Mouse (Mus musculus): ENCODE data around the gene Rxrb. TPM values are rescaled to one million over a fixed set of nuclear protein-coding genes. Genes with fewer than 3 reads are reported as not detected.
"Not testable (repeated sequence)": the region's sequence is repeated elsewhere in the genome, so short reads cannot be mapped to it uniquely, and the experiment has no call there.

Rxrb gene
- 53.3 and 54.1 TPM in 2 replicates for polyA plus RNA-seq (2015; fragmentation: Nextera tagmentation; extraction: Ambion mirVana)

DNA sequence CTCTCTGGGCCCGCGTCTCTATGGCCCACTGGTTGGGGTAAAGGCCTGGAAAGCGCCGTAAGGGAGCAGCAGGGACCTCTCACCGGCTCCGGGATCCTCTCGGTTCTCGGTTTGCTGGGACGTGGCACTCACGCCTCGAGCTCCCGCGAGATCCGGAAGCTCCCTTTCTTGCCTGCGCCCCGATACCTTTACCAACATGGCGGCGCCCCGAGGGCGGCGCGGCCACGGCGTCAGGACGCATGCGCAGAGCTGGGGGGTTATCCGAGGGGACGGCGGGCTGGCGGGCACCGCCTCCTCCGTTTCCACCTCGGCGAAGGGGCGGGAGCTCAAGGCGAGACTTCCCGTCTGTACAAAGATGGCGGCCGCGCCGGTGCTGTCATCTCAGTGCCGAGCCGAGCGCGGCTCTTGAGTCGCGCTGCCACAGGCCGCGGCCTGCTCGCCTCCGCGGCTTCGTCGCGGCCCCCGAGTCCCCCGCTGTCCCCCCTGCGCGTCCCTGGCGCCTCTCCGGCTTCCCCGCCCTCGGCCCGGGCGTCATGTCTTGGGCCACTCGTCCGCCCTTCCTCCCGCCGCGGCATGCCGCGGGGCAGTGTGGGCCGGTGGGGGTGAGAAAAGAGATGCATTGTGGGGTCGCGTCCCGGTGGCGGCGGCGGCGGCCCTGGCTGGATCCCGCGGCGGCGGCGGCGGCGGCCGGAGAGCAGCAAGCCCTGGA, at the start of gene Rxrb, which contains the start of gene Slc39a7:
Gene Rxrb, plus strand, starts transcription at position 348 of the 709 bp plus-strand sequence.
Gene Slc39a7, minus strand, starts transcription at position 218 of the 709 bp plus-strand sequence.
- under 1% methylated on average over 80 of the region's 88 CpGs for WGBS
- Histone ChIP-seq H3K4me2 (ENCODE audit: low read length) (peak within 1 kb of the TSS; percentile 97), H3K4me1 (ENCODE audit: control insufficient read depth, insufficient read depth, low read depth, low read length) (peaks cover 48% of the 10 kb centered on the region), H3K9ac (ENCODE audit: low read depth, low read length) (peak within 1 kb of the TSS; percentile 95), H3K4me3 (ENCODE audit: low read length) (peak within 1 kb of the TSS; percentile 90), H3K36me3 (ENCODE audit: control insufficient read depth, insufficient read depth, low read length) (peaks cover 34% of the 10 kb centered on the region), H3K27me3 (replicated peaks; ENCODE audit: control insufficient read depth, insufficient read depth, low read length) (no peaks in the 10 kb centered on the region), H3K9me3 (ENCODE audit: control insufficient read depth, low read length) (no peaks in the 10 kb centered on the region), H3K27ac (ENCODE audit: low read depth, low read length) (peak within 1 kb of the TSS; percentile 98)
- ATAC-seq: peak; percentile 85

DNA sequence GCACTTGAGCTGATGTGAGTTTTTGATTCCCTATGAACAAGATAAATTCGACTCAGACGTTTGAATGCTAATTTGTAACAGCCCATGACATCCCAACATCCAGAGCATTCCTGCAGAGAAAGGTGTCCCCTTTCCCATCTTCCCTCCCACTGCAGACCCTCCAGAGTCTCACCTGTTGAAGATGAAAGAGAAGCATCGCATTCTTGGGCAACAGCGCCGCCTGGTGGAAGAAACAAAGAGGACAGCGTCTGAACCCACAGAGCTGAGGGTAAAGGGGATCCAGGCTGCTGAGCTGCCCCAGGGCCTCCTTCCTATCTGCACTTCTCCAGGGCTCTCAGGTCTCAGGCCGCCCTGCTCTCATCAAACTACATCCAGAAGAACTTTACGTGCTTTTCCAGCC, 49.5 kb upstream of the Rxrb start:
- H3K9ac ChIP-seq (ENCODE audit: low read depth, low read length); H3K9me3 ChIP-seq (ENCODE audit: control insufficient read depth, low read length); ATAC-seq; H3K4me1 ChIP-seq (ENCODE audit: control insufficient read depth, insufficient read depth, low read depth, low read length); H3K27ac ChIP-seq (ENCODE audit: low read depth, low read length); H3K36me3 ChIP-seq (ENCODE audit: control insufficient read depth, insufficient read depth, low read length): not testable (repeated sequence)
- peak overlapping the region; percentile 59 for H3K4me2 ChIP-seq (ENCODE audit: low read length)
- H3K4me3 ChIP-seq (ENCODE audit: low read length): peak overlapping the region; percentile 53
- peaks cover 24% of the 10 kb centered on the region for H3K27me3 ChIP-seq (replicated peaks; ENCODE audit: control insufficient read depth, insufficient read depth, low read length)
- 8% methylated on average over 8 of the region's 8 CpGs for WGBS

DNA sequence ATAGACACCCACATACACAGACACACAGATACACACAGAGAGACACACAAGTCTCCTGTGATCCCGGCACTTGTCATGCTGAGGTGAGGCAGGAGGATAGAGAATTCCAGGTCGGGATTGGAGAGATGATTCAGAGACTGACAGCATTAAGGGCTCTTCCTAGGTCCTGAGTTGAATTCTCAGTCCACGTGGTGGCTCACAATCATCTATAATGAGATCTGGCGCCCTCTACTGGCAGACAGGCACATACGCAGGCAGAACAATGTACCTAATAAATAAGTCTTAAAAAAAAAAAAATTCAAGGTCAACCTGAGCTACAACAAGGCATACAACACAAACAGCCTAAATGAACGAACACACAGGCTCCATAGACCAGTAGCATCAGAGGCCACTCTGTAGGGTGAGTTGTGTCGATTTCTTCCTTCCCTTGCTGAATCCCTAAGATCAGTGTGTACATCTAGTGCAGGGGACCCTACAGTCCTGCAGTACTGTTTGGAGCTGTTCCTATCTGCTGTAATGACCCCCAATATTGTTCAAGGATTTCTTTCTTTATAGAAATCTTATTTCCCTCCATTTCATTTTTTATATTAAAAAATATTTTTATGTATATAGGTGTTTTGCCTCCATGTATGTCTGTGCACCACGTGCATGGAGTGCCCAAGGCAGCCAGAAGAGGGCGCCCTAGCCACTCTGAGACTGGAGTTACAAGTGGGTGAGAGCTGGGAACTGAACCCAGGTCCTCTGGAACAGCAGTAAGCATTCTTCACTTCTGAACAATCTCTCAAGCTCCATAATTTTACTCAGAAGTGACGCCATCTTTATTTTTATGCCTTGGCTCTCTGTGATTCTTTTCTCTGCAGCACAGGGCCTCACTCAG, 39.6 kb upstream of the Rxrb start:
- H3K4me1 ChIP-seq (ENCODE audit: control insufficient read depth, insufficient read depth, low read depth, low read length): no peaks in the 10 kb centered on the region
- H3K9me3 ChIP-seq (ENCODE audit: control insufficient read depth, low read length): no peaks in the 10 kb centered on the region
- no peaks in the 10 kb centered on the region for H3K36me3 ChIP-seq (ENCODE audit: control insufficient read depth, insufficient read depth, low read length)
- H3K4me2 ChIP-seq (ENCODE audit: low read length): no peak overlapping the region
- WGBS: 34% methylated on average over 10 of the region's 10 CpGs
- peak; percentile 52; the same call in 1 of the 2 replicates for ATAC-seq
- H3K27me3 ChIP-seq (replicated peaks; ENCODE audit: control insufficient read depth, insufficient read depth, low read length): no peaks in the 10 kb centered on the region
- no peak overlapping the region for H3K4me3 ChIP-seq (ENCODE audit: low read length)
- no peak overlapping the region for H3K9ac ChIP-seq (ENCODE audit: low read depth, low read length)
- H3K27ac ChIP-seq (ENCODE audit: low read depth, low read length): no peak overlapping the region

DNA sequence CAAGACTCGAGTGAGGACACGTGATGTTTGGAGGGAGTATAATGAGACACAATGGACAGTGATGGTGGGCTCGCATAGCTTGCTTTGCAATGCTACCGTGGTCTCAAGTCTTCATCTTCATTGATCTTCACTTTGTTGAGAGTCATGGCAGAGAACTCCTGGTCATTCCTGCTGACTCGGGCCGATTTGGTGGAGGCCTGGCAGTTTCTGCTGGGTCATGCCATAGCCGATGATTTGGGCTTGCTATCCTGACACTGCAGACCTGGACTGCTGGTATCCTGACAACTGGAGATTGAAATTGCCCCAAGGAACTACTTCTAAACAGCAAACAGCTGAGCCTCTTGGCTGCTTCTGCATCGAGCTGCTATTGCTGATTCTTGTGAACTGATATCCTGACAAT, 36.7 kb upstream of the Rxrb start:
- Histone ChIP-seq H3K4me1 (ENCODE audit: control insufficient read depth, insufficient read depth, low read depth, low read length) (peaks cover 2% of the 10 kb centered on the region), H3K9ac (ENCODE audit: low read depth, low read length) (no peak overlapping the region), H3K9me3 (ENCODE audit: control insufficient read depth, low read length) (no peaks in the 10 kb centered on the region), H3K36me3 (ENCODE audit: control insufficient read depth, insufficient read depth, low read length) (no peaks in the 10 kb centered on the region), H3K27ac (ENCODE audit: low read depth, low read length) (no peak overlapping the region), H3K4me3 (ENCODE audit: low read length) (no peak overlapping the region), H3K27me3 (replicated peaks; ENCODE audit: control insufficient read depth, insufficient read depth, low read length) (peaks cover 1% of the 10 kb centered on the region), H3K4me2 (ENCODE audit: low read length) (no peak overlapping the region)
- ATAC-seq: no peak
- WGBS: 89% methylated on average over 8 of the region's 8 CpGs

DNA sequence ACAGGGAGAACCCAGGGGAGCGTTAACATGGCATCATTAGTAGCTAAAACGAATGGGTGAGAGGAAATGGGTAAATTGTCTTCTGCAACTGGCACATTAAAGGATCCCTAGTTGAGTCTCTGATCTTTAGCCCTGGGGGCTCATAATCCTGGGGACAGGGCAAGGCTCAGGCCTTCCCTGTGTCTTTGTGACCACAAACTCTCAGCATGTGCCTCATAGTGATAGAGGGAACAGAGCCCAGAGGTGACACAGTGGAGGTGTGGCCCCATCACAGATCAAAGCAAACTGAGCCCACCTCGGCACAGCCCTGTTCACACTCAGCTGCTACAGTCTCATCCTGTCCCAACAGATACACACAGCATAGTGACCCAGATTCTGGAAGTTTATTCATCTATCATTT, 36.0 kb upstream of the Rxrb start:
- Histone ChIP-seq H3K27ac (ENCODE audit: low read depth, low read length) (no peak overlapping the region), H3K9me3 (ENCODE audit: control insufficient read depth, low read length) (no peaks in the 10 kb centered on the region), H3K4me3 (ENCODE audit: low read length) (no peak overlapping the region), H3K27me3 (replicated peaks; ENCODE audit: control insufficient read depth, insufficient read depth, low read length) (peaks cover 6% of the 10 kb centered on the region), H3K4me2 (ENCODE audit: low read length) (no peak overlapping the region), H3K36me3 (ENCODE audit: control insufficient read depth, insufficient read depth, low read length) (no peaks in the 10 kb centered on the region), H3K4me1 (ENCODE audit: control insufficient read depth, insufficient read depth, low read depth, low read length) (peaks cover 3% of the 10 kb centered on the region), H3K9ac (ENCODE audit: low read depth, low read length) (no peak overlapping the region)
- 75% methylated on average over 3 of the region's 3 CpGs for WGBS
- ATAC-seq: no peak

DNA sequence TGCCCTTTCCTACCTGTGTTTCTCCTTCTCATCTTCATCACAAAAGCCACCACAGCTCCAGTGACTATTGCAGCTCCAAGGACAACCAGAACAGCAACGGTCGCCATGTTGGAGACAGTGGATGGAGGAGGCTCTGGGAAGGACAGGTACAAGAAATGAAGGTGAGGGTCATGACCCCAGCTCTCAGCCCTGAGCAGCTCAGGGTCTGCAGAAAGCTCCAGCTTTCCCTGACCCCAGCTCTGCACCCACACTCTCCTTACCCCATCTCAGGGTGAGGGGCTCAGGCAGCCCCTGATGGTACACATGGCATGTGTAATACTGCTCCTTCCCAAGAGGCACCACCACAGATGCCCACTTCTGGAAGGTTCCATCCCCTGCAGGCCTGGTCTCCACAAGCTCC, 34.6 kb upstream of the Rxrb start:
- not testable (repeated sequence) for H3K36me3 ChIP-seq (ENCODE audit: control insufficient read depth, insufficient read depth, low read length); H3K4me3 ChIP-seq (ENCODE audit: low read length); H3K4me2 ChIP-seq (ENCODE audit: low read length); H3K4me1 ChIP-seq (ENCODE audit: control insufficient read depth, insufficient read depth, low read depth, low read length); H3K9me3 ChIP-seq (ENCODE audit: control insufficient read depth, low read length); ATAC-seq; H3K9ac ChIP-seq (ENCODE audit: low read depth, low read length); H3K27ac ChIP-seq (ENCODE audit: low read depth, low read length)
- 96% methylated on average over 2 of the region's 2 CpGs for WGBS
- H3K27me3 ChIP-seq (replicated peaks; ENCODE audit: control insufficient read depth, insufficient read depth, low read length): peaks cover 12% of the 10 kb centered on the region

DNA sequence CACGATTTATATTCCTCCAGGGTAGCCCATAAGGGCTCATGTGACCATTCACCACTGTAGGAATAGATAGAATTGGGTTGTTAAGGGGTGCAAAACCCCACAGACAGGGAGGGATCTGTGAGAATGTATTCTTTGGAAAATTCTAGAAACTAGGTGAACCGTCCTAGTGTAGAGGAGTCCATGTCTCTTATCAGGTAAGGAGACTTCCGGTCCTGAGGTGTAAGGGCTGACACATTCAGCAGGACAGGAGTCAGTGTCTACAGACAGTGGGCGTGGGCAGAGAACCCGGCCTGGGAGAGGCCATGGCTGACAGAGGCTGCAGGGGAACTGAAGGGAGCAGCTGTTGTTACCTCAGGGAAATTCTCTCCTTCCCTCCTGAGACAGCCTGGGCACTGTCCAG, 32.9 kb upstream of the Rxrb start:
- H3K9ac ChIP-seq (ENCODE audit: low read depth, low read length); H3K4me1 ChIP-seq (ENCODE audit: control insufficient read depth, insufficient read depth, low read depth, low read length); H3K9me3 ChIP-seq (ENCODE audit: control insufficient read depth, low read length); H3K27ac ChIP-seq (ENCODE audit: low read depth, low read length); ATAC-seq; H3K36me3 ChIP-seq (ENCODE audit: control insufficient read depth, insufficient read depth, low read length); H3K4me2 ChIP-seq (ENCODE audit: low read length); H3K4me3 ChIP-seq (ENCODE audit: low read length): not testable (repeated sequence)
- peaks cover 12% of the 10 kb centered on the region for H3K27me3 ChIP-seq (replicated peaks; ENCODE audit: control insufficient read depth, insufficient read depth, low read length)
- 63% methylated on average over 5 of the region's 5 CpGs for WGBS

DNA sequence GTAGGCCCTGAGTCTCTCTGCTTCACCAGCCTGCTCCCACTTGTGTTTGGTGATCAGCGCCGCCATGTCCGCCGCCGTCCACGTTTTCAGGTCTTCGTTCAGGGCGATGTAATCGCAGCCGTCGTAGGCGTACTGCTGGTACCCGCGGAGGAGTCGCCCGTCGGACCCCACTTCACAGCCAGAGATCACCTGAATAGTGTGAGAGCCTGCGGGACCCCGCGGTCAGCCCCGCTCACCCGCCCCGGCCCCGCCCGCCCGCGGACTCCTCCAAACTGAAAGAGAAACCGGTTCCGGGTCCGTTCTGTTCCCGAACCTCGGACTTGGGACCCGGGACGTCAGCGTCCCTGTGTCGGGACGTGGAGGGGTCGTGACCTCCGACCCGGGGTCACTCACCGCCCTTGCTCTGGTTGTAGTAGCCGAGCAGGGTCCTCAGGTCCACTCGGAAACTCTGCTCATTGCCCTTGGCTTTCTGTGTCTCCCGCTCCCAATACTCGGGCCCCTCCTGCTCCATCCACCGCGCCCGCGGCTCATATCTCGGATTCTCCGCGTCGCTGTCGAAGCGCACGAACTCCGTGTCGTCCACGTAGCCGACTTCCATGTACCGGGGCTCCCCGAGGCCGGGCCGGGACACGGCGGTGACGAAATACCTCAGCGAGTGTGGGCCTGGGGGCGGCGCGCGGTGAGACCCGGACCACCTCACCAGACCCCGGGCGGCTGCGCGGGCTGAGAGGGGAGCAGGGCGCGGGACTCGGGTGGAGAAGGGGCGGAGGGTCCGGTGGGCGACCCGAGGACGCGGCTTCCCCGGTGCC, 32.1 kb upstream of the Rxrb start:
- Histone ChIP-seq H3K27ac (ENCODE audit: low read depth, low read length) (no peak overlapping the region), H3K27me3 (replicated peaks; ENCODE audit: control insufficient read depth, insufficient read depth, low read length) (peaks cover 12% of the 10 kb centered on the region), H3K9me3 (ENCODE audit: control insufficient read depth, low read length) (no peaks in the 10 kb centered on the region), H3K4me2 (ENCODE audit: low read length) (peak overlapping the region; percentile 97), H3K4me3 (ENCODE audit: low read length) (peak overlapping the region; percentile 58), H3K36me3 (ENCODE audit: control insufficient read depth, insufficient read depth, low read length) (no peaks in the 10 kb centered on the region), H3K9ac (ENCODE audit: low read depth, low read length) (peak overlapping the region; percentile 68), H3K4me1 (ENCODE audit: control insufficient read depth, insufficient read depth, low read depth, low read length) (peaks cover 3% of the 10 kb centered on the region)
- WGBS: 3% methylated on average over 76 of the region's 87 CpGs
- peak; percentile 54 for ATAC-seq

Measured in hindbrain, embryonic 16.5 days (tissue).